Mouse (Mus musculus) gastrocnemius, postnatal 10 days (tissue): ENCODE results near the gene Nox3. TPM values are rescaled to one million over a fixed set of nuclear protein-coding genes. Genes with fewer than 3 reads are reported as not detected.

Experiments
- DNase-seq: peaks from one replicate; pipeline ENCODE4 v3.0.0; 2021; ENCODE audit warnings: mixed read lengths
- long read RNA-seq, 2 experiments: library from polyadenylated mRNA; stranded (forward); transcript quantifications; one replicate each; pipeline ENCODE4 v2.0.0; 2021
- total RNA-seq, 2 experiments: library from RNA; stranded (reverse); gene quantifications; 2 replicates each; pipeline ENCODE4 v1.2.3; 2021

Gene Nox3
- total RNA-seq, result not detected
- long read RNA-seq, experiment 1, result 0 reads
- long read RNA-seq, experiment 2, result 0 reads

DNA sequence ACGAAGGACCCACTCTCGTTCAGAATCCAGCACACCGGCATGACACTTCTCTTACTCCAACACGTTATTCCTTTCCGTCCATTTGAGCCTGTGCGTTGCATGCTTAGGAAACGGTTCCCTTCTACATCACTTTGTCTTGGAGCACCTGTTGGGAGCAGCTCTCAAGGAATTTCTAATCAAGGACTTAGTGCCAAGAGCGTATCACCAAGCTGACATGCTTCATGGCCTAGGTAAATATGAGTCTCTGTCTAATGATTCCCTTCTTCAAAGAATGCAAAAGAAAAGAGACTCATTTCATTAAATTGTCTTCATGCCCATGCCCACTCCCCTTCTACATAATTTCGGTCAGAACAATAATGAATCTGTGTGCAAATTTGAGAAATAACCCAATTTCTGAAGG lies at the start of gene Nox3:
Gene Nox3, minus strand, starts transcription at position 101 of the 400 bp plus-strand sequence.
- DNase-seq, result no peak

DNA sequence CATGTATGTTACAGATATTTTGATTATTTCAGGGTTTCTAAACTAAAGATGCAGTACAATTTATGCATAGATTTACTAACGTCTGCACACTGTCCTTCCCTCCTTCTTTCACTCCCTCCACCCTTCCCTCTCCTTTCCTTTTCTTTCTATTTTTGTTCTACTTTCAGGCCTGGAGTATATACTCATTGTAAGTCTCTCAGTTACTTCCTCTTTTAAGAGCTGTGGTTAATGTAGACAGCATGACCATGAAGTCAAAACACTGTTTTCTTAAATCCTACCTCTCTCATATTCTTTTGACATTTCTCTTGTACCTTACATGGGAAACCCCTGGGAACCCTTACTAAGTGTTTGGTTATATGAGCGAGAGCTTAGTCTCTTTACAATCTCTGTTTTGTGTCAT lies 48.3 kb upstream of the Nox3 start:
- no peak for DNase-seq

DNA sequence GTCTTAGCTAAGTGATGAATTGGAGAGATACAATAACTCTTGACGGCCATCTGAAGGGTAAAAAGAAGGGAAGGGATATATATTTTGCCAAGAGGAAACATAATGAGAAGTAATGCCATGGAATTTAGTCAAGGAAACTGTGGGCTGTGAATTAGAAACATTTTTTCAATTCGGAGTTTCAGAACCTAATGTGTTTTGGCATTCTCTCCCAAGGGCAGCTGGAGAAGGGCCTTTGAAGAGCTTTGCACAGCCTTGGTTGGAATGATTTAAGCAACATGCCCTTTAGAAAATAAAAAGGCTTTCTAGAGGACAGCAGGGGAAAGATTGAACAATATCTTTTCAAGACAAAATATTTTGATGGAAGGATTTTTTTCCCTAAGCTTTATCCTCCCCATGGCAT lies 40.9 kb upstream of the Nox3 start:
- DNase-seq, result no peak

DNA sequence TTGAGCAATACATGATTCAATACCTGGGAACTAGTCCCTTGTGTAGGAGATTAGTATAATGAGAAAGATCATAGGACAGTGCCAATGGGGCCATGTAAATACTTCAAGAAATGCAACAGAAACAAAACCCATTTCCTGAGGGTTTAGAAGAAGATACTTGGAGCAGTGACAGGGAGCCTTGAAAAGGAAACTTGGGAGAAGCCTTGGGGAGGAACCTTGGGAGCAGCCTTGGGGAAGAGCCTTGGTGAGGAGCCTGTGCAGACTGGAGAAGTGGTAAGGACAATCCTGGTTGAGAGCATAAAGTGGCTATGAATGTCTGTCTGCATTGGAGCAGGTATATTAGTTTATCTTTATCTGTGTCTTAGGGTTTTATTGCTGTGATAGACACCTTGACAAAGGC lies 38.2 kb upstream of the Nox3 start:
- no peak for DNase-seq

DNA sequence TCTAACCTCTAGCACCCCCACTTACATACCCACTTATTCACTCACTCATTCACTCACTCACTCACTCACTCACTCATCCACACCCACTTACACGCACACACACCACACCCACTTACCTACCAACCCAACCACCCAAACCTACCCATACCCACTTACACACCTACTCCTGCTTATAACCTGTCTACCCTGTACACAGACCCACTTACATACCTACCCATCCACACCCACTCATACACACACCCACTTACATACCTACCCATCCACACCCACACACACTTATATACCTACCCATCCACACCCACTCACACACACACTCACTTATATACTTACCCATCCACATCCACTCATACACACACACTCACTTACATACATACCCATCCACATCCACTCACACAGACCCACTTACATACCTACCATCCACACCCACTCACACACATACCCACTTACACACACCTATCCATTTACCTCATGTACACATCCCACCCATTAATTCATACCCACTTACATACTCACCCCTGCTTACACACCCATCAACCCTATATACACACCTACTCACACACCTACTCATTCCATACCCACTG lies 9.4 kb upstream of the Nox3 start:
- no peak for DNase-seq

DNA sequence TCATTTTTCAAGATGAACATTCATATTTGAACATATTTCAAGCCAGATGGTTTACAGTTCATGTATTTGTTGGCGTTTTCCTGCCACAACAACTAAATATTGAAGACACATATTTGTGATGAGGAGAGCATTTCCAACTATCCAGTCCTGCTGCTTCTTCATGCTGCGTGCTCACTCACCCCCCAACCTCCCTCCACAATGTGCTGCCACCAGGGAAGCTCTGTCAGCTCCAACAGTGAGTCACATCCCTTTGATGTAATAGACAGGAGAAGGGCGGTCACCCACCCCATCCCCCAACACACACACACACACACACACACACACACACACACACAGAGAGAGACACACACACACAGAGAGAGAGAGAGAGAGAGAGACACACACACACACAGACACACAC lies 6.3 kb upstream of the Nox3 start:
- DNase-seq, result no peak

DNA sequence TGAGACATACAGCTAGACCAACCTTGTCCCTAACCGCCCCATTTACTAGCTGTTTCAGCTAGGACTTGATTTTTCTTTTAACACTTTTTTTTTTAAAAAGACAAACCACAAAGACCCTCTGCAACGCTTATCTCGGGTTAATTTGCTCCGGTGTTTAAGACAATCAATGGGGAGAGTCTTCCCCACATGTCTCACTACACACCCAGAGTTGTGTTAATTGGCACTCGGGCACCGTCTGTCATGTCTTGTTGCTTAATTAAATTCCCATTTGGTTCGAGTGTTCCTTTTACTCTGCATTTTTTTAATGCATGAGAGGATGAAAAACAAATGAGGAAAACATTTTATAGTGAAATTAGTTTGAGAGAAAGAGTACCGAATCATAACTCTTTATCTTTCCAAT lies 3.2 kb downstream of the Nox3 start:
- DNase-seq, result no peak

DNA sequence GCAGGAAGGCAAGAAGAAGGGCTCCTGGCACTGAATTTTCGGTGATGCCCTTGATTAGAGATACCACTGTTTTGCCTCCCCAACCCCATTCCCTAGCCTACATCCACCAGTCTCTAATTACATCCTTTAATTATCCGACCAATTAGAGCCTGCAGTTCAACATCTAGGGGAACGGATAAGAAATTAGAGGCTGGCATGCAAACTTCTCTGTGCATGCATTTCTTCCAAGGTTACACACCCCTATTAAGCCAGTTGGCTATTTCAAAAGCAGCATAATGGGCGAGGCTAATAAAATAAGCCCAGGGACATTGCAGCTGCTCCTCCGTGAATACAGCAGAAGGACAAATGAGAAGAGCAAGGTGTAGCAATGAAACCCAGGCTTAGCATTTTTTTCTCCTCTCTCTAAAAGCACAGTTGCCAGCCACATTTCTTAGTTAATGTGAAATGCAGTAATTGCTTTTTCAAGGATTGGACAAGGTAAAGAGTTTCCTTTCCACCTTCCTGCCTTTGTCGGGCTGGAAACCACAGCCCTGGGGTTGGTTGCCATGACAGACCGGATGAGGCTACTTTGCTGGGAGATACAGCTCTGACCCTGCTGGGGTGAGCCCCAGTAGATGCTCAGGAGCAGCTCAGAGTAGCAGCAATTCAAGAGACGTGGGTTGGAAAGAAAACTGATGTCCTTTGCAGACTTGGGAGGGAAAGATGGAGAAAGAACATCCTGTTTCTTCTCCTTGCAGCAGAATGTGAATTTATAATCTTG lies 5.4 kb downstream of the Nox3 start:
- DNase-seq, result no peak

DNA sequence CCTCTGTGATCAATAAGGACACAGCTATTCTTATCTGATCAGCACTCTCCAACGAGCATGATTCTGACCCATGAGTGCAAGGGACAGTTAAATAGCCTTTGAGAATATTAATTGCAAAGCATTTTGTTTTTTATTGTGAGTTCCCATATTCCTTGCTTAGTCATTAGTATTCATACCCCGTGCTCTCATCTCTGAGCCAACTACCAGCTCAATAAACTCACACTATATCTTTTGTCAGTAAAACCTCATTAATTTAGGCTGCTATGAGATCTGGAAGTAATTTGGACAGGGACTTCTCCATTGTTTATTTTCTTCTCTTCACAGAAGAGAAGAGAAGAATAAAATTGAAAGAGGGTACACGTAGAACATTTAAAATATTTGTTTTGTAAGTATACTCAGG lies 12.4 kb downstream of the Nox3 start:
- DNase-seq, result no peak

DNA sequence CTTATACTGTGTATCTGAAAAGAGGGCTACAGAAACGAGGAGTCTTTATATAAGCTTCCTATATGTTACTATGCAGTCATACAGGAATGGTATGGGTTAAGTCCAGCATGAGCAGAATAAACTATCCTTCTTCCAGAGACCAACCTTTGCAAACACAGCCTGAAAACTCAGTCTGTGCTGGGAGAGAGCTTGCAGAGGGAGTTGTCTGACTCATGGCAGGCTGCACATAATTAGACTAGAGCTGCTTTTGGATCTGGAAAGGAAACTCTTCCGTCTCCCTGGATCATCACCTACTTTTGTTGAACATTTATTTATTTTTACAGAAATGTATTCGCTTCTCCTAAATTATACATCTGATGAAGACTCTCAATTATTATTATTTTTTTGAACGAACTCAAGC lies 26.8 kb downstream of the Nox3 start:
- no peak for DNase-seq

DNA sequence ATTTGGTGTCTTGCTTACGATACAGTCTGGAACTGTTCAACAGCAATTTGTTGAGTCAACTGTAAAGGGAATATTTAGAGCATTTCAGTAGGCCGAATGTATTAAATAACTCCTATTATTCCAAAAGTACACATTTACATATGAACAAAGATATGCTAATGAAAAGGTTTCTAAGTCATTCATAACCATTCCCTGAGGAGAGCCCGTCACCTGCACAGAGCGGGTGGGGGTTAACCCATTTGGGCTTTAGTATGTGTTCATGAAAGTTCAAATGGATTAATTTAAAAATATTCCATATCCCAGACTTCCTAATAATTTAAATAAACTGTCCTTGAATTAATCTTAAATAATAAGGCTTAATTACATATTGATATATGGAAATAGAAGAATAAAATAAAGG lies 28.8 kb downstream of the Nox3 start:
- DNase-seq, result no peak

DNA sequence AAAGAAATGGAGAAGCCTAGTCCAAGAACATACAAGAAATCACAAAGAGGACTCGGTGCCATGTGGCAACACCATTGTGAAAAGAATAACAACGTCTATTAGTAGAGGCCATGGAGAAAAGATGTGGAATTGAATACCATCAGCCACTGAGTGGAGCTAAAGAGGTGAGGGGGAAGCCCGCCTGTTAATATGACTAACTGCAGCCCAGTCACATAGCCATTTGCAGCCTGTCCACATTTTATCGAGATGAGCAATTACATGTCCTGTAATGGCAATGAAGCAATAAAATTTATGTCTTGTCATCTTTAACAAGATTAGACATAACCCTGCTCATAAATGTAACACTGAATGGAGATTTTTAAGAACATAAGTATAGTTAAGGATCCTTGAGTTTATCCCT lies 30.7 kb downstream of the Nox3 start:
- DNase-seq, result no peak

DNA sequence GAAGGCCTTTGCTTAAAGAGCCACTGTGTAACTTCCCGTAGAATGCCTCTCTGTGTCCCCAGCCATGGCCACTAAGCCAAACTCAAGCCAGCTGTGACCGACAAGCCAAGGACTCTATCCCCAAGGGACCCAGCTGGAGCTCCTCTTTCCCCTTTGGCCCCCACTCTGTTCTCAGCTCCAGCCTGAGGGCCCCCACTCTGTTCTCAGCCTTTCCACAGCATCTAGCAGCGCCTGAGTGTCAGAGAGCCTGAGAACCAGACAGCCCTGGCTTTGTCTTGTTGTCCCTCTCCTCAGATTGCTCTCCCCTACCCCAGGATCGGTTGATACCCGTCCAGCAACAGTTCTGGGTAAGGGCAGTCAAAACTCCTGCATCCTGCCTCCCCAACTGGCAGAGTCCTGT lies 36.6 kb downstream of the Nox3 start:
- DNase-seq, result no peak

DNA sequence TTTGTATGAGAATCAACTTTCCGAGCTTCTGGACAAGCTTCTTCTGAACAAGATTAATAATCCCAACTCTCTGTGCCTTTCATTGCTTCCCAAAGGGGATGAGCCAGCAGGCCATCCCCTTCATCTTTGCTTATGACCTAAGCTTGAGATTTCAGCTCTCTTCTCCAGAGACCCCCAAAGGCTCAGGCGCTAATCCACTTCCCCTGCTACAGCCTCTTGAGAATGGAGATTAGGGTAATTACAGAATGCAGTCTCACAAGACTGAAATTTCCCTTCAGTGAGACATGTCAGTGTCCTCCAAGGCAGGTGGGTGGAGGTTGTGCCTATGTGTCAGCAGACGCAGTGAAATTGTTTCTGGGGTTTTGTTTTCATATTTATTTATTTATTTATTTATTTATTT lies 45.7 kb downstream of the Nox3 start:
- DNase-seq, result no peak

DNA sequence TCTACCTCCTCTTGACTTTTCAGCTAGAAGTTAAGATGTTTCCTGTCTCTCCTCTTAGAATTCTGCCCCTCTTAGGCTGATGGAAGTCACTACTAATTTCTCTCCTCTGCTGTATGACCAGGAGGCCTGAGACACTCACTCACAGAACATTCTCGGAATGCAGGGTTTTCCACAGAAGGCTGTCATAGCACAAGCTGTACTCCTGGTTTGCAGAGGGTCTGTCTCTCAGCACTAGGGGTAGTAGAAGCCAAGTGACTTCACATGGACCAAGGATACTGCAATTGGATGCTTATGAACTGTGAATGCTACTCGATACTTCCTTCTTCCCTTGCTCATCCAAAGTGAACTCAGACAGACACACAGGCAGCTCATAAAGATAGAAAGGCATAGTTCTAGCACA lies 52.5 kb downstream of the Nox3 start:
- no peak for DNase-seq

DNA sequence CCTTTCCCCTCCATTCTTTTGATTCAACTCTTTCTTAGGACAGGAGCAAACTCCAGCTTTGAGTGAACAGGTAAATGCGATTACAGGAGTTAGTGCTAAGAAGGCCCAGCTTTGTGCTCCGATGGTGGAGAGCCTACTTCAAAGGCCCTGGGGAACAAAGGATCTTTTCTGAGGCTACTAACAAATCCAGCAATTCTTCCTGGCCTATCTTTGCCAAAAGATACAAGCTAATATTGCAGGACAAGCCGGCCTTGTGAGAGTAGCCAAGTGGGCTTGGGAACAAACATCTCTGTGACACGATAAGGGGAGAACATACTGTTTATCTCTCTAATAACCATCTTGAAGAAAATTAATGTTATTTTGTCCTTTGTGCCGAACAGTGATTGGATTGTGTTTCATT lies 54.6 kb downstream of the Nox3 start:
- no peak for DNase-seq

DNA sequence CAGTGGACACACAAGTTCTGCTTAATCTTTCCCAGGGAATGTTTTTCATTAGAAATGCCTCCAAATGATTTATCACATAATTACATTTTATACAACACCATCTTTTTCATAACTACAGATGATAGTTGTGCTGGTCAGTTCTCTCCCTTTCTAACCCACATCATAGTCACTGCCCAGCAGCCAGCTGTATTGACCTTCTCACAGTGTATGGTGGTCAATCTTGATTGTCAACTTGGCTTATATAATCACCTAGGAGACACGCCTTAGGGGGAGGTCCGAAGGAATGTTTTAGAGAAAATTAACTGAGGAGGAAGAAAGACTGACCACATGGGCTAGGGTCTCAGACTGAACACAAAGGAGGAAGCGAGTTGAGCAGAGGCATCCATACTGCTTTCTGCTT lies 57.3 kb downstream of the Nox3 start:
- no peak for DNase-seq

DNA sequence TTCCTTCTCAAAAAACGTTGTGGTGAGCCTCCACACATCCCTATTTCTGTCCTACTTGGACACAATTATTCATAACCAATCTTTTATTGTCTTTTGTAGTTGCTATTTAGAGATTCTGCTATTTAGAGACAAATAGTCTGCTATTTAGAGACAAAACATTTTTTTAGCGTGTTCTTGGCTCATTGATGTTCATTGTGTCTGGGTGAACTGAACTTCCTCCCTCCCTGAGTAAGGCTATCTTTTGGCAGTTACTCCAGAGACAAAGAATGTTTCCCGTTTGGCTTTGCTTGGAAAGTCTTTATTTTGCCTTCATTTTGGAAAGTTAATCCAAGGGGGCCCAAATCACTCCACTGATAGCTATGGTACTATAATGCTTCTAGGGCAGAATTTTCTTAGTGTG lies 63.6 kb downstream of the Nox3 start:
- no peak for DNase-seq

DNA sequence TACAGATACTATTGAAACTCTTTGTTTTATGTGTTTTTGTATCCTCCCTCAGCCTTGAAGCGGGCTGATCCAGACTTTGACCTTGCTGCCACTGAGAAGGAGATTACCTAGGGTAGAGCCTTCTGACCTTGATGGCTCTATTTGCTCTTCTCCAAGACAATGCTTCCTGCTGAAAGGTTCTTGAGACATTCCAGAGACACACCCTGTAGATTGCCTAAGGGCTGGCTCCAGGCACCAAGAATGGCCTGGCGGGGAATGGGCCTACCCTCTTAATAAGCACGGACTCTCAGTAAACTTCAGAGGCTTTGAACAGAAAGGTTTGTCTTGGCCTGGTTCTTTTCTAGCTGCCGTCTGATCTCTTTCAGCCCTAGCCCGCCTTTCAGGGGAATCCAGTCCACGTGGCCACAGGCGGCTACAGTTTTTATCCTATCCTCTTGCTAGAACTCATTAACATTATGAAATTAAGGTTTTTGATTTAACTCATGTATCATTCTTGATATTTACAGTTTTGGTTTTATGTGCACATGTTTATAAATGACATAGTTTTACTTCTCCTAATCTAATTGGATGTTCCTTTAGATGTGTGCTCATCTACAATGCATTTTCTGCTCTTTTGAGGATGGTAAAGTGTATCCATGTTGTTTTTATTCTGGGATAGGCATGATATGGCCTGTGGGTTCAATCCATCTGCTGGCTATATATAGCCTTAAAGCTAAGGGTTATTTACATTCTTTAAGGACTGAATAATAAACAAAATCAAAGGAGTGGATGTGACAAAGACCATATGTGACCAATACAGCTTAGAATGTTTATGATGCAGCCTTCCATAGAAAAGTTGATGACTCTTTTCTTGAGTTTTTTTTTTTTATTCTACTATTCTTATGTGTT lies 79.5 kb downstream of the Nox3 start:
- DNase-seq, result no peak

DNA sequence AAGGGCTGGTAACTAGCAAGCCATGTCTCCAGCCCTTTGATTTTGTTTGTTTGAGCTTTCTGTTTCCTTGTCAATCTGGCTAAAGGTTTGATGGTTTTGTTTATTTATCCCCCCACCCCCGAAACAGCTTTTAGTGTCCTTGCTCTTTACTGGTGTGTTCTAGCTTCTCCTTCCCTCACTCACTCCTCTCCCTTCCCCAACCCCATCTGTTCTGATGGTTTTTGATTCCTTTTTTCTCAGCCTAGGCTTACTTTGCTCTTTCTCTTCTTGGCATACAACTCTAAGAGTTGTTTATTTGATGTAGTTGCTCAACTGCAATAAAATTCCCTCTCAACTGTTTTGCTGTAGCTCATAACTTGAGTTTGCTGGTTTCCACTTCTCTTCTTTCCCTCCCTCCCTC lies 80.5 kb downstream of the Nox3 start:
- DNase-seq, result no peak

DNA sequence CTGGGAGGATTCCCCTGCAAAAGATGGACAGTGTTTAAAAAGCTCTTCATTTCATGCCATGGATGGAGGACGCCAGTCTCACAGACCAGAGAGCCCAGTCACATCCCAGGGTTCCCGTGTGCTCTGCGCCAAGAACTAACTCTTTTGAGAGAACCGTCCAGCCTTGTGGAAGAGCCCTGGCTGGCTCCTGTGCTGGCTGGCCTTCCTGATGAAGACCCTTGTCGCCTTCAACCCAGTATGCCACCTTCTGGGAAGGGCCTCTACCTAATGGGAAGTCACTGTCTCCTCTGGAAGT lies 84.3 kb downstream of the Nox3 start:
- DNase-seq, result no peak

DNA sequence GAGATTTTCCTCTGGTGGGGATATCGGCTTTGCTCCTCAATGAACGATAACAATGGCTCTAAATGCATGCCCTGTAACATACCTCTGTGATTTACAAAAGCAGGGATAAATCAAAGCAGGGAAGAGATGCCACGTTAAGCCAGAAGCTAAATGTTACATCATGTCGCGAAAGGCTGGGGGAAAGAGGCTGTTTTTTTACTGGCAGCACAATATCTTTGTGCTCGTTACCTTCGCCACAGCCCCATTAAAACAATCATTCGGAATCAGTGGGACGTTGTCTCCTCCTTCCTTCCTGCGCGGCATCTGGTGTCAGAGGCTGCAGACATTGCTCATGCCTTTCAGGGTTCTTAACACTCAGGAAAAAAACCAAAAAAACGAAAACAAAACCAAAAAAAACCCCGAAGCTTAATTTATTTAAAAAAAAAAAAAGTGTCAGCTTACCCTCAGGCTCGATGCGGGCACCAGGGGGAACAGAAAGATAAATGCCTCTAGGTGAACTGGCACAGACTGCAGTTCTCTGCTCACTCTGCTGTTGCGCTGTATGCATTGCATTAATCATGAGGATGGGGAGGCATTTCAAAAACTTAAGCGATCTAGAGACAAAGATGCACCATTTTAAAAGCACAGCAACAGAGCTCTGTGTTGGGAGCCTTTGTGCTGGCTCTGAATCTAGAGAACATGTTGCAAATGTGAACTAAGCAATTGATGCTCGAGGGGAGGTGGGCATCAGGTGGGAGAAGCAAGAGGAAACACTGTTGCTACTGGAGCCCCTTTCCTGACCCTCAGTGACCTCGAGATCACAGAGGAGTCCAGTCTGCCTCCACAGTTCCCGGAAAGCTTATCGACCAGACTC lies 84.9 kb downstream of the Nox3 start:
- DNase-seq, result no peak

DNA sequence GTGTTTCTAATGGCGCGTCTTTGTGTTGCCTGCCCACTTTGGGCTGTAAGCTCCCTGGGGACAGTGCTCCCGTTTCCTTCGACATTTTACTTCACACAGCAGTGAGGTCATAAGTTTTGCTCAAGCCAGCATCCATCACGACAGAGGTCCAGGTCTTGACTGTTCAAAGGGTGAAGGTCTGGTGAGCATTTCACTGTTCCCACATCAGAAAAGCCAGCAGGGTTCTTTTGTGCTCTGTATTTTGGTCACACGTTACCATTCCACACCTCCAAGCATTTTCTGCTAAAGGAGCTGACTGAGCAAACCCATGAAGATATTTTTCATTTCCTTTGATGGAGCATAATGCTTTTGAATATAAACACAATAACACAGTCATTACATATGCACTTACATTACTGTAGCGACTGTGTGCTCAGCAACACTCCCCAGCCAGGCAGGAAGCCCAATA lies 85.7 kb downstream of the Nox3 start:
- DNase-seq, result no peak
